Mouse (Mus musculus): ENCODE data around the gene Lcn12. TPM values are rescaled to one million over a fixed set of nuclear protein-coding genes. Genes with fewer than 3 reads are reported as not detected.
A peak's percentile ranks its signal among the peaks of the same experiment; 100 is the strongest.

Gene Lcn12
- polyA plus RNA-seq, 2 experiments, result not detected

GRCm38 (mm10) chr2:25496462-25496861 is 2.8 kb upstream of the Lcn12 start:
- H3K4me1 ChIP-seq (replicated peaks; ENCODE audit: control insufficient read depth in 2 of 2, insufficient read depth in 2 of 2, low read length in 1 of 2), result peaks cover 6 to 14% of the 10 kb centered on the region in 2 experiments
- H3K27ac ChIP-seq, result no peak overlapping the region
- H3K27me3 ChIP-seq (ENCODE audit: control insufficient read depth, insufficient read depth, low read length), result no peaks in the 10 kb centered on the region
- no peak overlapping the region for H3K4me3 ChIP-seq (ENCODE audit: insufficient read depth in 1 of 2, low read depth in 2 of 2, low read length in 2 of 2)
- no peak for ATAC-seq (ENCODE audit: insufficient read depth)
- no peaks in the 10 kb centered on the region for H3K36me3 ChIP-seq (replicated peaks; ENCODE audit: control insufficient read depth, insufficient read depth, low read depth)
- no peaks in the 10 kb centered on the region for H3K9me3 ChIP-seq (ENCODE audit: control insufficient read depth, low read length)
- H3K4me2 ChIP-seq (ENCODE audit: low read depth), result no peak overlapping the region
- H3K9ac ChIP-seq (replicated peaks), result no peak overlapping the region
- DNase-seq (ENCODE audit: low read depth in 3 of 3, low spot score in 3 of 3), result no peak
- TF ChIP-seq CTCF (IDR thresholded peaks at IDR 0.05; ENCODE audit: low read depth) (peak; percentile 61), EP300 (IDR thresholded peaks at IDR 0.05; ENCODE audit: low read depth) (no peak)
- WGBS (ENCODE audit: insufficient replicate concordance), result 36% methylated on average over 4 of the region's 4 CpGs

- no peak for TF ChIP-seq EP300 (IDR thresholded peaks at IDR 0.05; ENCODE audit: low read depth)
- TF ChIP-seq CTCF (IDR thresholded peaks at IDR 0.05; ENCODE audit: low read depth), result no peak
- H3K36me3 ChIP-seq (replicated peaks; ENCODE audit: control insufficient read depth, insufficient read depth, low read depth), result no peaks in the 10 kb centered on the region
- no peaks in the 10 kb centered on the region for H3K9me3 ChIP-seq (ENCODE audit: control insufficient read depth, low read length)
- WGBS (ENCODE audit: insufficient replicate concordance), result 51% methylated on average over 5 of the region's 5 CpGs
- ATAC-seq (ENCODE audit: insufficient read depth) (no peak), DNase-seq (ENCODE audit: low read depth in 3 of 3, low spot score in 3 of 3) (no peak)
- H3K27me3 ChIP-seq (ENCODE audit: control insufficient read depth, insufficient read depth, low read length), result no peaks in the 10 kb centered on the region
- H3K27ac ChIP-seq, result no peak overlapping the region
- peaks cover 0 to 4% of the 10 kb centered on the region in 2 experiments; a peak in 1 of 4 replicates for H3K4me1 ChIP-seq (replicated peaks; ENCODE audit: control insufficient read depth in 2 of 2, insufficient read depth in 2 of 2, low read length in 1 of 2)
- H3K4me2 ChIP-seq (ENCODE audit: low read depth), result no peak overlapping the region
- no peak overlapping the region for H3K4me3 ChIP-seq (ENCODE audit: insufficient read depth in 1 of 2, low read depth in 2 of 2, low read length in 2 of 2)
- H3K9ac ChIP-seq (replicated peaks), result no peak overlapping the region
These were observed 723 bp downstream of the Lcn12 start for GRCm38 (mm10) chr2:25492988-25493387.

GRCm38 (mm10) chr2:25488671-25489068 is 5.0 kb downstream of the Lcn12 start:
- Histone ChIP-seq H3K4me3 (ENCODE audit: insufficient read depth in 1 of 2, low read depth in 2 of 2, low read length in 2 of 2) (no peak overlapping the region), H3K4me1 (replicated peaks; ENCODE audit: control insufficient read depth in 2 of 2, insufficient read depth in 2 of 2, low read length in 1 of 2) (peaks cover 0 to 20% of the 10 kb centered on the region in 2 experiments; a peak in 2 of 4 replicates), H3K9ac (replicated peaks) (no peak overlapping the region), H3K4me2 (ENCODE audit: low read depth) (no peak overlapping the region; the same call in 1 of the 2 replicates), H3K27ac (no peak overlapping the region), H3K36me3 (replicated peaks; ENCODE audit: control insufficient read depth, insufficient read depth, low read depth) (no peaks in the 10 kb centered on the region), H3K27me3 (ENCODE audit: control insufficient read depth, insufficient read depth, low read length) (no peaks in the 10 kb centered on the region), H3K9me3 (ENCODE audit: control insufficient read depth, low read length) (no peaks in the 10 kb centered on the region)
- ATAC-seq (ENCODE audit: insufficient read depth) (no peak), DNase-seq (ENCODE audit: low read depth in 3 of 3, low spot score in 3 of 3) (no peak)
- 64% methylated on average over 7 of the region's 7 CpGs for WGBS (ENCODE audit: insufficient replicate concordance)
- TF ChIP-seq EP300 (IDR thresholded peaks at IDR 0.05; ENCODE audit: low read depth), result no peak
- no peak for TF ChIP-seq CTCF (IDR thresholded peaks at IDR 0.05; ENCODE audit: low read depth)

- H3K9ac ChIP-seq (replicated peaks), result no peak overlapping the region
- H3K27me3 ChIP-seq (ENCODE audit: control insufficient read depth, insufficient read depth, low read length), result no peaks in the 10 kb centered on the region
- peak overlapping the region; percentile 2 for H3K4me2 ChIP-seq (ENCODE audit: low read depth)
- H3K4me3 ChIP-seq (ENCODE audit: insufficient read depth in 1 of 2, low read depth in 2 of 2, low read length in 2 of 2), result no peak overlapping the region
- DNase-seq (ENCODE audit: low read depth in 3 of 3, low spot score in 3 of 3), result no peak
- H3K4me1 ChIP-seq (replicated peaks; ENCODE audit: control insufficient read depth in 2 of 2, insufficient read depth in 2 of 2, low read length in 1 of 2), result peaks cover 0 to 20% of the 10 kb centered on the region in 2 experiments; a peak in 2 of 4 replicates
- H3K27ac ChIP-seq, result no peak overlapping the region
- H3K9me3 ChIP-seq (ENCODE audit: control insufficient read depth, low read length), result no peaks in the 10 kb centered on the region
- ATAC-seq (ENCODE audit: insufficient read depth), result peak; percentile 77
- H3K36me3 ChIP-seq (replicated peaks; ENCODE audit: control insufficient read depth, insufficient read depth, low read depth), result no peaks in the 10 kb centered on the region
- no peak for TF ChIP-seq CTCF (IDR thresholded peaks at IDR 0.05; ENCODE audit: low read depth)
- no peak for TF ChIP-seq EP300 (IDR thresholded peaks at IDR 0.05; ENCODE audit: low read depth)
- WGBS (ENCODE audit: insufficient replicate concordance), result 56% methylated on average over 6 of the region's 6 CpGs
These were observed 5.6 kb downstream of the Lcn12 start for GRCm38 (mm10) chr2:25487965-25488670.

- no peak for DNase-seq (ENCODE audit: low read depth in 3 of 3, low spot score in 3 of 3)
- WGBS (ENCODE audit: insufficient replicate concordance), result 56% methylated on average over 11 of the region's 11 CpGs
- Histone ChIP-seq H3K27ac (no peak overlapping the region), H3K9me3 (ENCODE audit: control insufficient read depth, low read length) (no peaks in the 10 kb centered on the region), H3K36me3 (replicated peaks; ENCODE audit: control insufficient read depth, insufficient read depth, low read depth) (no peaks in the 10 kb centered on the region), H3K9ac (replicated peaks) (no peak overlapping the region), H3K4me1 (replicated peaks; ENCODE audit: control insufficient read depth in 2 of 2, insufficient read depth in 2 of 2, low read length in 1 of 2) (peaks cover 0 to 20% of the 10 kb centered on the region in 2 experiments; a peak in 2 of 4 replicates), H3K4me2 (ENCODE audit: low read depth) (no peak overlapping the region), H3K4me3 (ENCODE audit: insufficient read depth in 1 of 2, low read depth in 2 of 2, low read length in 2 of 2) (no peak overlapping the region), H3K27me3 (ENCODE audit: control insufficient read depth, insufficient read depth, low read length) (no peaks in the 10 kb centered on the region)
- TF ChIP-seq CTCF (IDR thresholded peaks at IDR 0.05; ENCODE audit: low read depth), result no peak
- TF ChIP-seq EP300 (IDR thresholded peaks at IDR 0.05; ENCODE audit: low read depth), result no peak
- ATAC-seq (ENCODE audit: insufficient read depth), result peak; percentile 66
These were observed 8.6 kb downstream of the Lcn12 start for GRCm38 (mm10) chr2:25484901-25485647.
